Mouse (Mus musculus) heart, postnatal 36 days (tissue): ENCODE data around the gene Dock10. TPM values are rescaled to one million over a fixed set of nuclear protein-coding genes. Genes with fewer than 3 reads are reported as not detected.

Experiments used
- DNase-seq, 2 experiments: peaks; one replicate each; pipeline ENCODE4 v3.0.0; 2021 to 2022
- intact Hi-C: fragments of 180-260 bp; cut with DNase I; formaldehyde crosslinking; loops from one replicate; pipeline ENCODE4 v1.15.1; 2025
- total RNA-seq, 2 experiments: library from RNA; stranded (reverse); gene quantifications; 2 replicates each; pipeline ENCODE4 v1.2.3; 2021

Dock10 gene
- total RNA-seq, 2 experiments from 2014 or later: 5.1 to 5.3 TPM

DNA sequence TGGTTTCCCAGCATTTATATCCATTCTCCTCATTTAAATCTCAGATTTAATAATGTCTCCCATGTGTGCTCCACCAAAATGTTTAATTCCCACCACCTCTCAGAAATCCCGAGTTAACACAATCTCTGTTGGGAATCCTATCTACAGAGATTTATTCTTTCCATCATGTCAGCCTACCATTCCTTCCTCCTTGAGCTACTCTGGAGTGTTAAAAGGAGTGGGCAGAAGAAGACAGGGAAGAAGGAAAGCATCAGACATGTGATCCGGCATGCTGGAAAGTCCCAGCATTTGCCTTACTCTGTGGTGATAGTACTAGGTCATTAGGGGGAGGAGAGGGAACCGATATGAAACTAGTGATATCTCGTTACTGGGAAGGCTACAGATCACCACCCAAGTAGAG is 254.2 kb downstream of the Dock10 start:
- intact Hi-C loops: no loop called here
- no peak for DNase-seq

DNA sequence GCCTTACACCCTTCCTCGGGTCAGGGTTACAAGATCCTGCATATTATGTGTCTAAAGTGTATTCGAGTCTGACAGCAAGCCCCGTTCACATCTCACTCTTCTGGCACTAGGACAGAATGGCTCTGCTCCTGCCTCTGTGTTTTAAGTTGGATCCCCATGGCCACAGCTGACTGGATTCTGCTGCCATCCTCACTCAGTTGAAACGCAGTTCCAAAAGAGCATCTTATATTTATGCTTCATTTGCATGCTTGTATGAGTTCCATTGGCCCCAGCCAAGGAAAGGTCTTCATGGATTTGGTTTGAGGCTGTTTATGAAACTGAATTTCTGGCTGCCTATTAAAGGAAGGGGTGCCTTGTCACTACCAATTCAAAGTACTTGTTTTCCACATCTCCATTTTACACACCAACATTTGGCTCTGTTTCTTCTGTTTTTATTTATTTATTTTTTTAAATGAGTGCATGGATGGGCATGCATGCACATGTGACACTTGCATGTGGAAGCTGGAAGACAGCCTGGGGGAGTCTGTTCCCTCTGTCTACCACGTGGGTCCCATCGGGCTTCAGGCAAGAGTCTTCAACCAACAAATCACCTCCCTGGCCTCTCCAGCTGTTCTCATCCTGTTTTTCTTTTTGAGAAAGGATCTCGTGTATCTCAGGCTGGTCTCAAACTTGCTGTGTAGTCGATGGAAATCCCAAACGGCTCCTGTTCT is 255.7 kb downstream of the Dock10 start:
- intact Hi-C loops: no loop called here
- no peak for DNase-seq

DNA sequence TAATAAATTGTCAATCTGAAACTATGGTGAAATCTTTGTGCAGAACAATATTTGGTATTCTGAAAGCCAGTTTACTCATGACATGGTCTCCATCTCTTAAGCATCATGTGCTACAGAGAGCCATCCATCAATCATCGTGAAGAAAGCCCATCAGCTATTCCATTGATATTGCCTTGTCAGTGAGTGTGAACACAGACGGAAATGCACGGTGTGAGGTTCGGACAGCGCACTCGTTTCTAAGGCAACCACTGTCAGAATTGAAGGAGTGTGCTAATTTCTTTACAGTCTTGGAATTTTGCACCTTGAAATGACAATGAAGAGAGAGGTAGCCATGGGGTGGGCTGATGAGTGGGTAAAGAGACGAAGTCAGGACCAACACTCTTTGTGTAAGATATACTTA is 259.1 kb downstream of the Dock10 start:
- DNase-seq: no peak
- intact Hi-C loops: no loop called here

DNA sequence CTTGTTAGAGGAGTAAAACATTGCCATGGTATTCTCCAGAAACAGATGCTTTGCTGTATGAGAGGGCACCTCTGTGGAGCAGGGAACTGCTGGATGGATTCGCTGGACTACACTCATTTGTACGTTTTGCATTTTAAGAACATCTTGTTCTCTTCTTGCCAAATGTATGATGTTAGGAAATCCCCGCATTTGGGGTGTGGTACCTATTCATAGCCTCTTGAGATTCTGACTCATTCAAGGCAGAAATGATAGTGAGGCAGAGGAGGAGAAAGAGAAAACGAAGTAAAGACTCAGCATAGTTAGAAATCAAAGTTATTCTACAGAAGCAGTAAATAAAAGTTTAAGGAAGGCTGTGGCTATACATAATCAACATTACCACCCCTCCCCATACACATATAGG is 262.0 kb downstream of the Dock10 start:
- no peak for DNase-seq
- intact Hi-C loops: no loop called here

DNA sequence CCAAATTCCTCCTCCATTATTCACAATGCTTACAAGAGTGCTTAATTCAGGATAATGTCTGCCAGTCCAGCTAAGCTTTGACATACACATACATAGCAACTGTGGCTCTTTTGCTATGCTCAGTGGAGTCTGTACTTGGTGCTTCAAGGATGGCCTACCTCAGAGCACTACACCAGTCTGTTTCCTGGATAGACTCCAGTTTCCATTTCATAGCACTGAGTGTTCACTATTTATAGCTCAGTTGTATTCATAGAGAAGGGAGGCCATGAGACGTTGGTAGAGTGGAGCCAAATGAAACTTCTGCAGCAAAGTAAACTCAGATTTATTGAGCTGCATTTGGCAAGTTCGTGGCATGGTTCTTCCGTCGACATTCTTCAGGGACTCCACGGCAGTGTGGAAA is 274.9 kb downstream of the Dock10 start:
- intact Hi-C loops: no loop called here
- DNase-seq: no peak

DNA sequence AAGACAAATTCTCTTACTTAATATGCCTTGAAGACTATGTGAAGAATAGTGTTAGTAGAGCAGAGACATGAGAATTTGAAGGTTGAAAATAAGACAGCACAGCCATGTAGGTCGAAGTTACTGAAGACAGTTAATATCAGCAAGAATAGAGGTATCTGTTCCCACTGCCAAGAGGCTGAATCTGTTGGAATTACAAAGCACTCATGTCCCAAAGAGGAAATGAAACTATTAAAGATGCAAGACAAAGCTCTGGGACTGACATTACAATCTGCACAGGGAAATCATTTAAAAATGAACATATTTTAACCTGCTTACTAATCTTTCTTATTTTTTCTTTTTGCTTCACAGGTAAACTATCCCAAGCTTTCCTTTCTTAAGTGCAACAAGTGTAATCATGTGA is 283.4 kb downstream of the Dock10 start:
- intact Hi-C loops: no loop called here
- DNase-seq: no peak

- no peak for DNase-seq
- intact Hi-C loops: no loop called here
Measured at GRCm38 (mm10) chr1:80472395-80472794, 285.9 kb downstream of the Dock10 start.

GRCm38 (mm10) chr1:80461348-80461747 is 297.0 kb downstream of the Dock10 start, which contains the start of gene Gm45261:
Gene Gm45261 (minus strand): TSS chr1:80461448.
- DNase-seq: no peak
- intact Hi-C loops: no loop called here

- no peak for DNase-seq
- intact Hi-C loops: no loop called here
Measured at GRCm38 (mm10) chr1:80459923-80460322, 298.4 kb downstream of the Dock10 start.

DNA sequence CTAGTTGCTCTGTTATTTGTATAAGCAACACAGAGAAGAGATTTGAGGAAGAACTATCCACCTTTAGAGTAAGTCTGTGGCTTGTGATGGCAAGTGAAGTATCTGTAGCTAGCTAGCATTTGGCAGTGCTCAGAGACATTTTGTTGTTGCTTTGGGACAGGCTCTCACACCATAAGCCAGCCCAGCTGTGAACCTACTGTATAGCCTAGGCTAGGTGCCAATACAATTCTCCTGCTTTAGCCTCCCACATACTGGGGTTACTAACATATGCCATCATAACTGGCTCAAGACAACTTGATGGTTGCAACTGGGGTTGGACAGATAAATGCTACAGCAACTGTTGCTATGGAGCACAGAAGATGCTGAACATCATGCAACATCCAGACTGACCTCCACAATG is 298.9 kb downstream of the Dock10 start:
- intact Hi-C loops: no loop called here
- no peak for DNase-seq

GRCm38 (mm10) chr1:80453971-80454370 is 304.4 kb downstream of the Dock10 start:
- DNase-seq: no peak
- intact Hi-C loops: no loop called here

- no peak for DNase-seq
- intact Hi-C loops: no loop called here
Measured at GRCm38 (mm10) chr1:80451914-80452549, 306.3 kb downstream of the Dock10 start.
